Mouse (Mus musculus): ENCODE measurements around the gene Olfr488. TPM values are rescaled to one million over a fixed set of nuclear protein-coding genes. Genes with fewer than 3 reads are reported as not detected.
"Not testable (repeated sequence)": the region's sequence is repeated elsewhere in the genome, so short reads cannot be mapped to it uniquely, and the experiment has no call there.

Gene Olfr488
- not detected in 2 replicates for polyA plus RNA-seq (2015; fragmentation: Nextera tagmentation; extraction: Ambion mirVana)

- Histone ChIP-seq H3K36me3 (ENCODE audit: control insufficient read depth, insufficient read depth, low read length) (no peaks in the 10 kb centered on the region), H3K9ac (ENCODE audit: low read depth, low read length) (no peak within 1 kb of the TSS)
- ATAC-seq: no peak
Observed at GRCm38 (mm10) chr7:108258247-108258646, at the start of gene Olfr488. Gene Olfr488 (minus strand): TSS chr7:108258347.

GRCm38 (mm10) chr7:108288834-108289233, 30.7 kb upstream of the Olfr488 start, which contains the start of gene Olfr490:
Gene Olfr490 (minus strand): TSS chr7:108288934.
- no peak within 1 kb of the TSS for H3K4me3 ChIP-seq (ENCODE audit: low read length)
- no peak within 1 kb of the TSS for H3K27ac ChIP-seq (ENCODE audit: low read length)
- no peaks in the 10 kb centered on the region for H3K36me3 ChIP-seq (ENCODE audit: control insufficient read depth, insufficient read depth, low read length)
- no peaks in the 10 kb centered on the region for H3K9me3 ChIP-seq (ENCODE audit: control insufficient read depth, low read length)
- H3K27me3 ChIP-seq (replicated peaks; ENCODE audit: control insufficient read depth, insufficient read depth, low read length): no peaks in the 10 kb centered on the region
- H3K4me2 ChIP-seq (ENCODE audit: low read depth, low read length): no peak within 1 kb of the TSS
- no peak for ATAC-seq
- H3K9ac ChIP-seq (ENCODE audit: low read depth, low read length): no peak within 1 kb of the TSS
- H3K4me1 ChIP-seq (ENCODE audit: control insufficient read depth, insufficient read depth, low read length): no peaks in the 10 kb centered on the region

More at GRCm38 (mm10) chr7:108258247-108258646, at the start of gene Olfr488:
- Histone ChIP-seq H3K4me1 (ENCODE audit: control insufficient read depth, insufficient read depth, low read length) (no peaks in the 10 kb centered on the region), H3K27ac (ENCODE audit: low read length) (no peak within 1 kb of the TSS), H3K4me2 (ENCODE audit: low read depth, low read length) (no peak within 1 kb of the TSS), H3K27me3 (replicated peaks; ENCODE audit: control insufficient read depth, insufficient read depth, low read length) (no peaks in the 10 kb centered on the region), H3K9me3 (ENCODE audit: control insufficient read depth, low read length) (no peaks in the 10 kb centered on the region), H3K4me3 (ENCODE audit: low read length) (no peak within 1 kb of the TSS)

GRCm38 (mm10) chr7:108233551-108233950, 24.6 kb downstream of the Olfr488 start:
- WGBS: 71% methylated on average over 3 of the region's 3 CpGs

GRCm38 (mm10) chr7:108214536-108214935, 43.6 kb downstream of the Olfr488 start, which contains the start of gene Olfr487:
Gene Olfr487 (minus strand): TSS chr7:108214636.
- not testable (repeated sequence) for H3K36me3 ChIP-seq (ENCODE audit: control insufficient read depth, insufficient read depth, low read length); H3K27me3 ChIP-seq (replicated peaks; ENCODE audit: control insufficient read depth, insufficient read depth, low read length); H3K4me2 ChIP-seq (ENCODE audit: low read depth, low read length); H3K27ac ChIP-seq (ENCODE audit: low read length); ATAC-seq; H3K9me3 ChIP-seq (ENCODE audit: control insufficient read depth, low read length); H3K4me1 ChIP-seq (ENCODE audit: control insufficient read depth, insufficient read depth, low read length); H3K9ac ChIP-seq (ENCODE audit: low read depth, low read length); H3K4me3 ChIP-seq (ENCODE audit: low read length)

More at GRCm38 (mm10) chr7:108233551-108233950, 24.6 kb downstream of the Olfr488 start:
- no peaks in the 10 kb centered on the region for H3K36me3 ChIP-seq (ENCODE audit: control insufficient read depth, insufficient read depth, low read length)
- H3K27ac ChIP-seq (ENCODE audit: low read length): no peak overlapping the region
- no peak overlapping the region for H3K4me3 ChIP-seq (ENCODE audit: low read length)
- ATAC-seq: no peak
- H3K27me3 ChIP-seq (replicated peaks; ENCODE audit: control insufficient read depth, insufficient read depth, low read length): no peaks in the 10 kb centered on the region
- no peak overlapping the region for H3K4me2 ChIP-seq (ENCODE audit: low read depth, low read length)
- H3K9ac ChIP-seq (ENCODE audit: low read depth, low read length): no peak overlapping the region
- no peaks in the 10 kb centered on the region for H3K4me1 ChIP-seq (ENCODE audit: control insufficient read depth, insufficient read depth, low read length)
- H3K9me3 ChIP-seq (ENCODE audit: control insufficient read depth, low read length): no peaks in the 10 kb centered on the region

Other genes with a start within 250 kb of the Olfr488 start
- not detected in 2 replicates for gene Olfr478, start 224.4 kb downstream of the Olfr488 start, polyA plus RNA-seq (2015; fragmentation: Nextera tagmentation; extraction: Ambion mirVana)
- gene Olfr479, start 207.7 kb downstream of the Olfr488 start, polyA plus RNA-seq (2015; fragmentation: Nextera tagmentation; extraction: Ambion mirVana): not detected in 2 replicates
- gene Olfr480, start 191.0 kb downstream of the Olfr488 start, polyA plus RNA-seq (2015; fragmentation: Nextera tagmentation; extraction: Ambion mirVana): not detected in 2 replicates
- not detected in 2 replicates for gene Olfr481, start 178.5 kb downstream of the Olfr488 start, polyA plus RNA-seq (2015; fragmentation: Nextera tagmentation; extraction: Ambion mirVana)
- 0.06 TPM in 1 of 2 replicates, not detected in the other for gene Olfr482, start 160.8 kb downstream of the Olfr488 start, polyA plus RNA-seq (2015; fragmentation: Nextera tagmentation; extraction: Ambion mirVana)
- not detected in 2 replicates for gene Olfr483, start 157.5 kb downstream of the Olfr488 start, polyA plus RNA-seq (2015; fragmentation: Nextera tagmentation; extraction: Ambion mirVana)
- gene Olfr484, start 130.9 kb downstream of the Olfr488 start, polyA plus RNA-seq (2015; fragmentation: Nextera tagmentation; extraction: Ambion mirVana): not detected in 2 replicates
- not detected in 2 replicates for gene Olfr485, start 98.5 kb downstream of the Olfr488 start, polyA plus RNA-seq (2015; fragmentation: Nextera tagmentation; extraction: Ambion mirVana)
- not detected in 2 replicates for gene Olfr486, start 85.6 kb downstream of the Olfr488 start, polyA plus RNA-seq (2015; fragmentation: Nextera tagmentation; extraction: Ambion mirVana)
- not detected in 2 replicates for gene Olfr487, start 43.7 kb downstream of the Olfr488 start, polyA plus RNA-seq (2015; fragmentation: Nextera tagmentation; extraction: Ambion mirVana)
- gene Olfr490, start 30.6 kb upstream of the Olfr488 start, polyA plus RNA-seq (2015; fragmentation: Nextera tagmentation; extraction: Ambion mirVana): not detected in 2 replicates
- not detected in 2 replicates for gene Olfr491, start 55.1 kb upstream of the Olfr488 start, polyA plus RNA-seq (2015; fragmentation: Nextera tagmentation; extraction: Ambion mirVana)
- not detected in 2 replicates for gene Olfr492, start 65.3 kb upstream of the Olfr488 start, polyA plus RNA-seq (2015; fragmentation: Nextera tagmentation; extraction: Ambion mirVana)
- not detected in 2 replicates for gene Olfr493, start 88.6 kb upstream of the Olfr488 start, polyA plus RNA-seq (2015; fragmentation: Nextera tagmentation; extraction: Ambion mirVana)
- gene Olfr494, start 107.0 kb upstream of the Olfr488 start, polyA plus RNA-seq (2015; fragmentation: Nextera tagmentation; extraction: Ambion mirVana): not detected in 2 replicates
- not detected in 2 replicates for gene Olfr495, start 134.8 kb upstream of the Olfr488 start, polyA plus RNA-seq (2015; fragmentation: Nextera tagmentation; extraction: Ambion mirVana)
- not detected in 2 replicates for gene Olfr497, start 162.1 kb upstream of the Olfr488 start, polyA plus RNA-seq (2015; fragmentation: Nextera tagmentation; extraction: Ambion mirVana)
- not detected in 2 replicates for gene Olfr498, start 207.0 kb upstream of the Olfr488 start, polyA plus RNA-seq (2015; fragmentation: Nextera tagmentation; extraction: Ambion mirVana)

Data from intestine, embryonic 16.5 days (tissue).